Mouse (Mus musculus) limb, embryonic 11.5 days (tissue): ENCODE measurements around the gene Metrn. TPM values are rescaled to one million over a fixed set of nuclear protein-coding genes. Genes with fewer than 3 reads are reported as not detected.

Source experiments
- ATAC-seq: fragments of 200-750 bp; cut with Nextera tagmentation; 2 replicates; pipeline ENCODE4 v1.8.0; 2017; ENCODE audit warnings: low read depth; ENCODE audit not compliant: insufficient number of reproducible peaks, low FRiP score, low TSS enrichment
- DNase-seq: peaks from one replicate; pipeline ENCODE4 v3.0.0-alpha.2; 2015; ENCODE audit warnings: low spot score
- H3K27ac ChIP-seq: fragments of 300-500 bp; sonication (generic); replicated peaks from 2 replicates; pipeline ENCODE4 v1.5.1; 2014; ENCODE audit warnings: low read depth, mild to moderate bottlenecking, low read length
- H3K27me3 ChIP-seq: fragments of 300-500 bp; sonication (generic); 2 replicates; pipeline ENCODE4 v1.6.1; 2014; ENCODE audit warnings: mild to moderate bottlenecking, low read length, mixed read lengths; ENCODE audit not compliant: control insufficient read depth, insufficient read depth
- H3K36me3 ChIP-seq: fragments of 300-500 bp; sonication (generic); 2 replicates; pipeline ENCODE4 v1.6.1; 2014; ENCODE audit warnings: mild to moderate bottlenecking, low read length, moderate library complexity, mixed read lengths; ENCODE audit not compliant: control insufficient read depth, insufficient read depth
- H3K4me1 ChIP-seq: fragments of 300-500 bp; sonication (generic); 2 replicates; pipeline ENCODE4 v1.6.1; 2014; ENCODE audit warnings: low read length, mixed read lengths; ENCODE audit not compliant: control insufficient read depth, insufficient read depth
- H3K4me2 ChIP-seq: fragments of 300-500 bp; sonication (generic); 2 replicates; pipeline ENCODE4 v1.6.1; 2014; ENCODE audit warnings: low read depth, mild to moderate bottlenecking, moderate library complexity; ENCODE audit not compliant: severe bottlenecking
- H3K4me3 ChIP-seq: fragments of 300-500 bp; sonication (generic); 2 replicates; pipeline ENCODE4 v1.5.1; 2014; ENCODE audit warnings: low read depth, low read length
- H3K9ac ChIP-seq: fragments of 300-500 bp; sonication (generic); 2 replicates; pipeline ENCODE4 v1.6.1; 2014; ENCODE audit warnings: mild to moderate bottlenecking, low read length
- H3K9me3 ChIP-seq: fragments of 300-500 bp; sonication (generic); 2 replicates; pipeline ENCODE4 v1.6.1; 2016; ENCODE audit warnings: low read length; ENCODE audit not compliant: control insufficient read depth
- WGBS: fragments of 180-500 bp; shearing (Covaris S2); extraction: QIAGEN DNeasy Blood & Tissue Kit; methylation state at CpG from one replicate; pipeline ENCODE4 v1.1.7; 2014; 5-methylcytosine and 5-hydroxymethylcytosine counted together
- polyA plus RNA-seq: library from polyadenylated mRNA; unstranded; fragments of >200 nt; fragmentation: Nextera tagmentation; extraction: Ambion mirVana; gene quantifications from 2 replicates; pipeline ENCODE4 v1.2.1, GENCODE M21; 2014

Gene Metrn
- polyA plus RNA-seq, 1 experiment from 2014 or later = 15.0 TPM

DNA sequence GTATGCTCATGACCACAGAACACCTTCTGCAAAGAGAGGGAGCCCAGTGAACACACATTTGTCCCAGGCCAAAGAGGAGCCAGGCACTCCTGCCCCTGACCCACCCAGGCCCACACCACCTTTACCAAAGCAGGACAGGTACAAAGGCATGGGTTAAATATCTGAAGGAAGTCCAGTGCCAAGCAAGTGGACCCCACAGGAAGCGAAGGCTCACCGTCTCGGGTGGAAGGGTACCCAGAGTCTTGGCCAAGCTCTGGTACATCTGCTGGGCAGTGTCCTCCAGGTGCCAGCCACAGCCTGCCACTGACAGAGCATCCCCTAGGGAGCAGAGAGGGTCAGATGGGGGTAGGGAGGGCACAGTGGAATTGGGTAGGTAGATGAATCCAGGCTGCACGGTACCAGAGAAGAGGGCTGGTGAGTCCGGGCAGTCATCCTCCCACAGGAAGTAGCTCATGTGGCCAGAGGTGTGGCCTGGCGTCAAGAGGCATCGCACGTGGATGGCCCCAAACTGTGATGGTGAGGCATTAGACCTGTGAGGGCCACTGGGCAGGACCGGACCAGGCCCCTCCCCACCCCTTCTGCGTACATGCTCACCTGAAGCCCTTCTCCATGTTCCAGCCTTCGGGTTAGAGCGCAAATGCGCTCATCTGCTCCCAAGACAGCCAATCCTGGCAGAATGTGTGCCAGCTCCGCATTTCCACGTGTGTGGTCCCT is 12.9 kb downstream of the Metrn start:
- H3K27me3 ChIP-seq = no peaks in the 10 kb centered on the region
- peaks cover 29% of the 10 kb centered on the region for H3K36me3 ChIP-seq
- peak overlapping the region; percentile 85 for H3K4me2 ChIP-seq
- peak overlapping the region; percentile 76 for H3K4me3 ChIP-seq
- peaks cover 22% of the 10 kb centered on the region for H3K4me1 ChIP-seq
- WGBS = 82% methylated on average over 15 of the region's 15 CpGs
- no peak for DNase-seq
- H3K9ac ChIP-seq = peak overlapping the region; percentile 64
- H3K27ac ChIP-seq = peak overlapping the region; percentile 30; the same call in 1 of the 2 replicates
- ATAC-seq = no peak; the same call in 1 of the 2 replicates
- no peaks in the 10 kb centered on the region for H3K9me3 ChIP-seq

DNA sequence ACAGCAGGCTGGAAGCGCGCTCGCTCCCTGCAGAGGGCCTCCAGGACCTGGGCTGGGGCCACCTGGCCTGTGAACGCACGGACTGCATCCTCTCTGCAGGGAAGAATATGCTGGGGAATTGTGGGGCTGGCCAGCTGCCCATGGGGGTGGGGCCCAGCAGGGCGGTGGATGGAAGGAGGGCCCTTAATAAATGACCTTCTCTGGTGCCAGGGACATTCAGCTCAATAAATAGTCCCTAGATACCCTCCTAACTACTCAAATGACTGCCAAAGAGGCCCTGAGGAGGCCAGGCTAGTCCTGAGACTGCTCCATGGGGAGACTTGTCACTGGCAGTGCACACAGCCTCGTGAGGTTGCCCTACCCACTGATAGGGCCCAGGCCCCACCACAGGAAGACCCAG is 13.8 kb downstream of the Metrn start:
- ATAC-seq (no peak), DNase-seq (no peak)
- no peaks in the 10 kb centered on the region for H3K9me3 ChIP-seq
- no peak overlapping the region for H3K4me3 ChIP-seq
- H3K9ac ChIP-seq = peak overlapping the region; percentile 17; the same call in 1 of the 2 replicates
- H3K27me3 ChIP-seq = no peaks in the 10 kb centered on the region
- no peak overlapping the region for H3K27ac ChIP-seq
- 86% methylated on average over 7 of the region's 7 CpGs for WGBS
- H3K36me3 ChIP-seq = peaks cover 26% of the 10 kb centered on the region
- H3K4me2 ChIP-seq = no peak overlapping the region
- peaks cover 22% of the 10 kb centered on the region for H3K4me1 ChIP-seq

DNA sequence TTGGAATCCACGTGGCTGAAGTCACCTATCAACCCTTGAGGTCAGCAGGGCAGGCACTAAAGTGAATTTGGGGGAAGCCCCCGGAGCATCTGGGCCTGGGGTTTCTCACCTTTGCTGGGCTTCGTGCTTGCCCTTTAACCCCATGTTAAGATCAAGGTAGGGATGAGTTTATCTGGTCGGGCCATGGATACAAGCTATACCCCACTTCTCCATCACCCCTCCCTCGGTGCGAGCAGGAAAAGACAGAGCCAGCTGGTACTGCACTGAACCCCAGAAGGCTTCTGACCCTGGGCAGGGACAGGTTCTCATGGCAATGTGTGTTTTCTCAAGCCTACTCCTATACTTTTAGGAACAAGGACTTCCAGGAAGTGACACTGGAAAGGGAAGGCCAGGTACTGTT is 15.6 kb downstream of the Metrn start:
- Histone ChIP-seq H3K27me3 (no peaks in the 10 kb centered on the region), H3K27ac (no peak overlapping the region), H3K4me2 (no peak overlapping the region), H3K9ac (no peak overlapping the region), H3K36me3 (peaks cover 20% of the 10 kb centered on the region), H3K4me3 (no peak overlapping the region), H3K9me3 (no peaks in the 10 kb centered on the region), H3K4me1 (peaks cover 22% of the 10 kb centered on the region)
- 73% methylated on average over 6 of the region's 6 CpGs for WGBS
- no peak for DNase-seq
- ATAC-seq = no peak

DNA sequence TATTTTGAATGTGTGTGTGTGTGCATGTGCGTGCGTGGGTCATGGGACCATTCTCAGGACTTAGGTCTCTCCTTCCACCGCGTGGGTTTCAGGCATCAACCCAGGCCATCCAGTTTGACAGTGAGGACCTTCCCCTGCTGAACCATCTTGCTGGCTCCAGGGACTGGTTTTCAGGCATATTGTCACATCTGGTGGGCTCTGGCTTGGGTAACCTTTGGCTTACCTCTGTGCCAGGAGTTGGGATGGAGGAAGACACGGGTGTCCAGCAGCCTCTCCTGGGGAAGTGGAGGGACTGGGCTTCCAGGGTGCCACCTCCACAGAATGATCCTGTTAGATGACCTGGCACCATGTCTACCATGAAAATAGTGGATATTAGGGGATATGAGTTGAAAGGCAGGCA is 19.0 kb downstream of the Metrn start:
- no peaks in the 10 kb centered on the region for H3K9me3 ChIP-seq
- no peak for ATAC-seq
- peaks cover 11% of the 10 kb centered on the region; the same call in 1 of the 2 replicates for H3K36me3 ChIP-seq
- no peak overlapping the region for H3K4me2 ChIP-seq
- 92% methylated on average over 5 of the region's 5 CpGs for WGBS
- H3K9ac ChIP-seq = no peak overlapping the region
- H3K4me3 ChIP-seq = no peak overlapping the region
- no peak for DNase-seq
- H3K4me1 ChIP-seq = peaks cover 10% of the 10 kb centered on the region; the same call in 1 of the 2 replicates
- H3K27me3 ChIP-seq = no peaks in the 10 kb centered on the region
- H3K27ac ChIP-seq = no peak overlapping the region

DNA sequence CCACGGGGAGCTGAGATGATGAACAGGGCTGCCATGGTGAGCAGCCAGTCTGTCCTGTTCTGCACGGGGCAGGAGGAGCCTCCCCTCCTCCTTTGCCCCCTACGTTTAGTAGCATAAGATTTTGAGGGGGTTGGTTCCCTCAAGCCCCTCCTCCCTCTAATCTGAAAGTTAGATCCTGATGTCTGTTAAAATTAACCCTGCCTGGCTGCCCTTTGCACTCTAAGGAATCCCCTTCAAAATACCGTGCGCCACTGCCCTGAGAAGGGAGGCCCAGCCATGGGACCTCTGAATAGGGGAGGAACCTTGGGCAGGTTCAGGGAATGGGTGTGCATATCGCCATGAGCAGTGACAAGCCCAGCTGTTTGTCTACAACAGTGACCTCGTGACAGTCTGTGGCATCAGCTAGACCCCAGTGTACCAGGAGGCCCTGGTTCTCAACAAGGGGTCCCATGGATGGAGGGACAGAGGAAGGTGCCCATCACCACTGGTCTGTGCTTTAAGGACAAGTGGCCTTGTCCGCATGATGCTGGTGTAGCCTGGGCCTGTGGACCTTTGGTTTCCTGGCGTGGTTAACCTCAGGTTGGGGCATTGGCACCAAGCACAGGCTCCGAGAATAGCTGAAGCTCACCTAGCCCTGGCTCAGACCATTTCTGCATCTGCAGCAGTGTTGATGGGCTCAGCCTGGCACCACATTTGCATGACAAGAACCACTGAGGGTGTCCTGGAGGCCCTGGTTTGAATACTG is 21.4 kb downstream of the Metrn start:
- no peak overlapping the region for H3K9ac ChIP-seq

GRCm38 (mm10) chr17:25773549-25774120 is 23.3 kb downstream of the Metrn start, which contains the start of gene Narfl:
TSS of gene Narfl (plus strand) at chr17:25773776.
- DNase-seq (peak; percentile 100), ATAC-seq (peak; percentile 75; the same call in 1 of the 2 replicates)
- Histone ChIP-seq H3K9ac (peak within 1 kb of the TSS; percentile 79), H3K4me2 (peak within 1 kb of the TSS; percentile 92), H3K9me3 (no peaks in the 10 kb centered on the region), H3K4me1 (peaks cover 8% of the 10 kb centered on the region; the same call in 1 of the 2 replicates), H3K36me3 (no peaks in the 10 kb centered on the region), H3K27me3 (no peaks in the 10 kb centered on the region), H3K27ac (no peak within 1 kb of the TSS), H3K4me3 (peak within 1 kb of the TSS; percentile 75)
- under 1% methylated on average over 37 of the region's 37 CpGs for WGBS

More for the DNA sequence above, 21.4 kb downstream of the Metrn start:
- Histone ChIP-seq H3K4me2 (no peak overlapping the region), H3K4me1 (peaks cover 8% of the 10 kb centered on the region; the same call in 1 of the 2 replicates), H3K36me3 (no peaks in the 10 kb centered on the region), H3K27ac (no peak overlapping the region), H3K27me3 (no peaks in the 10 kb centered on the region), H3K9me3 (no peaks in the 10 kb centered on the region), H3K4me3 (no peak overlapping the region)
- ATAC-seq (no peak), DNase-seq (no peak)
- WGBS = 77% methylated on average over 10 of the region's 10 CpGs

GRCm38 (mm10) chr17:25769331-25769730 is 27.6 kb downstream of the Metrn start:
- H3K27ac ChIP-seq = no peak overlapping the region
- H3K4me2 ChIP-seq = no peak overlapping the region
- H3K4me3 ChIP-seq = no peak overlapping the region
- no peak for ATAC-seq
- no peaks in the 10 kb centered on the region for H3K9me3 ChIP-seq
- H3K9ac ChIP-seq = no peak overlapping the region
- no peaks in the 10 kb centered on the region for H3K27me3 ChIP-seq
- no peaks in the 10 kb centered on the region for H3K36me3 ChIP-seq
- H3K4me1 ChIP-seq = peaks cover 8% of the 10 kb centered on the region; the same call in 1 of the 2 replicates
- no peak for DNase-seq
- WGBS = 44% methylated on average over 9 of the region's 9 CpGs

- ATAC-seq (no peak), DNase-seq (peak; percentile 60)
- H3K9me3 ChIP-seq = no peaks in the 10 kb centered on the region
- no peak overlapping the region for H3K9ac ChIP-seq
- no peaks in the 10 kb centered on the region for H3K27me3 ChIP-seq
- H3K4me2 ChIP-seq = no peak overlapping the region
- H3K27ac ChIP-seq = no peak overlapping the region
- H3K36me3 ChIP-seq = no peaks in the 10 kb centered on the region
- WGBS = 29% methylated on average over 5 of the region's 5 CpGs
- peaks cover 3% of the 10 kb centered on the region; the same call in 1 of the 2 replicates for H3K4me1 ChIP-seq
- no peak overlapping the region for H3K4me3 ChIP-seq
These were observed 31.1 kb downstream of the Metrn start for GRCm38 (mm10) chr17:25765886-25766285.
